Mouse (Mus musculus): ENCODE results near the gene Morc3. TPM values are rescaled to one million over a fixed set of nuclear protein-coding genes. Genes with fewer than 3 reads are reported as not detected.

Gene Morc3
- total RNA-seq, 2 experiments from 2014 or later, result 29.2 to 29.9 TPM

GRCm38 (mm10) chr16:93917712-93918678 lies 86.1 kb downstream of the Morc3 start:
- peak; percentile 79 to 97 for DNase-seq (ENCODE audit: extremely low spot score in 1 of 2, low spot score in 1 of 2)

- no peak for DNase-seq (ENCODE audit: extremely low spot score in 1 of 2, low spot score in 1 of 2)
These were observed 86.7 kb downstream of the Morc3 start for GRCm38 (mm10) chr16:93918679-93919060.

GRCm38 (mm10) chr16:93919189-93919588 lies 87.3 kb downstream of the Morc3 start:
- no peak for DNase-seq (ENCODE audit: extremely low spot score in 1 of 2, low spot score in 1 of 2)

- DNase-seq (ENCODE audit: extremely low spot score in 1 of 2, low spot score in 1 of 2), result no peak
These were observed 88.8 kb downstream of the Morc3 start for GRCm38 (mm10) chr16:93920673-93921072.

GRCm38 (mm10) chr16:93922835-93923389 lies 91.0 kb downstream of the Morc3 start:
- no peak for DNase-seq (ENCODE audit: extremely low spot score in 1 of 2, low spot score in 1 of 2)

- no peak for DNase-seq (ENCODE audit: extremely low spot score in 1 of 2, low spot score in 1 of 2)
These were observed 91.9 kb downstream of the Morc3 start for GRCm38 (mm10) chr16:93923788-93924187.

Other genes with a start within 250 kb of the Morc3 start
- gene Setd4, start 228.1 kb upstream of the Morc3 start, total RNA-seq (2021), result 10 to 100 TPM in 1 of 2 experiments, 1 to 10 TPM in 1; 7.0 to 11.6 TPM
- gene Cbr1, start 226.3 kb upstream of the Morc3 start, total RNA-seq (2021), result 10 to 100 TPM; 67.9 to 76.2 TPM
- gene Gm5678, start 204.0 kb upstream of the Morc3 start, total RNA-seq (2021), result 1 to 10 TPM; 3.5 to 3.6 TPM
- 10 to 100 TPM; 18.1 to 19.7 TPM for gene Cbr3, start 148.9 kb upstream of the Morc3 start, total RNA-seq (2021)
- 100 to 1,000 TPM; 101 to 104 TPM for gene Dop1b, start 120.2 kb upstream of the Morc3 start, total RNA-seq (2021)
- 1 to 10 TPM; 1.8 to 2.2 TPM for gene Chaf1b, start 51.8 kb downstream of the Morc3 start, total RNA-seq (2021)
- gene Cldn14, start 176.7 kb downstream of the Morc3 start, total RNA-seq (2021), result 1 to 10 TPM; 3.0 to 4.2 TPM

Data from layer of hippocampus, postnatal 25 days (tissue).